ENCODE assay signal across 25 mouse cellular contexts in genomic region chr1:61137210-61137885, GRCm38 (mm10).
DNase-seq lines count a peak whose midpoint lies in the region; ATAC-seq and TF ChIP-seq lines count a peak whose summit lies in the region.
"Had no signal": no experiment of that assay in that cellular context is flagged by ENCODE, and none has a peak within 500 bp of the region (broad histone marks: within the 10 kb centered on the region; RNA-seq: fewer than 3 reads in every experiment).

No protein-coding gene starts in this region.

- no peak for TF ChIP-seq EP300 in CH12.LX (IDR thresholded peaks at IDR 0.05; ENCODE audit: low read length)

- dilution Hi-C loops in CH12.LX (cut with MboI; ENCODE audit: extremely low pct_ligation_motif_present, extremely low pct_unique_long_range_greater_than_20kb, low sequenced_read_pairs): no loop called here

- H3K27ac ChIP-seq in hindbrain, embryonic 14.5 days: 0 out of 2 replicates have a peak overlapping the region, but pooled peaks have one; percentile 32
- no peak overlapping the region for H3K27ac ChIP-seq in hindbrain, embryonic 12.5 days
- H3K27ac ChIP-seq in kidney, embryonic 16.5 days (ENCODE audit: low read length): no peak overlapping the region
- H3K27ac ChIP-seq in CH12.LX (ENCODE audit: insufficient read depth, low read depth): no peak overlapping the region
- H3K27ac ChIP-seq: embryonic facial prominence, embryonic 12.5 days; embryonic facial prominence, embryonic 15.5 days; gastrocnemius, adult 2 months; hindbrain, embryonic 13.5 days; hindbrain, postnatal 0 days had no signal

- no peaks in the 10 kb centered on the region for H3K79me2 ChIP-seq in CH12.LX (replicated peaks; ENCODE audit: control insufficient read depth, extremely low read depth, insufficient read depth, poor library complexity, severe bottlenecking)

- H3K4me2 ChIP-seq in hindbrain, embryonic 14.5 days (replicated peaks): no peak overlapping the region
- H3K4me2 ChIP-seq in hindbrain, embryonic 12.5 days (replicated peaks): no peak overlapping the region
- H3K4me2 ChIP-seq in kidney, embryonic 16.5 days (replicated peaks; ENCODE audit: low read depth, low read length): peak overlapping the region; percentile 21; the same call in 1 of the 2 replicates
- peak overlapping the region; percentile 38; the same call in 1 of the 2 replicates for H3K4me2 ChIP-seq in CH12.LX (ENCODE audit: insufficient read depth, low read depth, poor library complexity, severe bottlenecking)
- H3K4me2 ChIP-seq: embryonic facial prominence, embryonic 12.5 days; embryonic facial prominence, embryonic 15.5 days; heart, embryonic 11.5 days; hindbrain, embryonic 13.5 days had no signal

- no peaks in the 10 kb centered on the region for H3K9me3 ChIP-seq in hindbrain, embryonic 14.5 days (ENCODE audit: control insufficient read depth, low read length)
- H3K9me3 ChIP-seq in hindbrain, embryonic 12.5 days (replicated peaks): no peaks in the 10 kb centered on the region
- H3K9me3 ChIP-seq in kidney, embryonic 16.5 days (ENCODE audit: low read length): no peaks in the 10 kb centered on the region
- no peaks in the 10 kb centered on the region for H3K9me3 ChIP-seq in CH12.LX (replicated peaks; ENCODE audit: low read length)
- H3K9me3 ChIP-seq: embryonic facial prominence, embryonic 12.5 days; embryonic facial prominence, embryonic 15.5 days; hindbrain, embryonic 13.5 days had no signal

- H3K4me1 ChIP-seq in hindbrain, embryonic 14.5 days (replicated peaks; ENCODE audit: control insufficient read depth, insufficient read depth, low read length): peaks cover 31% of the 10 kb centered on the region
- H3K4me1 ChIP-seq in hindbrain, embryonic 12.5 days: peaks cover 43% of the 10 kb centered on the region
- H3K4me1 ChIP-seq in kidney, embryonic 16.5 days (ENCODE audit: insufficient read depth, low read length): peaks cover 31% of the 10 kb centered on the region
- peaks cover 27 to 60% of the 10 kb centered on the region in 2 experiments for H3K4me1 ChIP-seq in CH12.LX (ENCODE audit: control insufficient read depth in 1 of 2, insufficient read depth in 2 of 2)

- no peaks in the 10 kb centered on the region for H3K36me3 ChIP-seq in hindbrain, embryonic 14.5 days (replicated peaks; ENCODE audit: control insufficient read depth, insufficient read depth)
- no peaks in the 10 kb centered on the region for H3K36me3 ChIP-seq in hindbrain, embryonic 12.5 days
- no peaks in the 10 kb centered on the region for H3K36me3 ChIP-seq in kidney, embryonic 16.5 days (ENCODE audit: insufficient read depth, low read length)
- H3K36me3 ChIP-seq in CH12.LX (replicated peaks in 1 of 2; ENCODE audit: control insufficient read depth in 1 of 2, insufficient read depth in 1 of 2, low read length in 1 of 2): no peaks in the 10 kb centered on the region
- H3K36me3 ChIP-seq: embryonic facial prominence, embryonic 12.5 days; embryonic facial prominence, embryonic 15.5 days; hindbrain, embryonic 13.5 days had no signal

- no peak overlapping the region for H3K4me3 ChIP-seq in hindbrain, embryonic 14.5 days (replicated peaks; ENCODE audit: low read length)
- no peak overlapping the region for H3K4me3 ChIP-seq in hindbrain, embryonic 12.5 days
- H3K4me3 ChIP-seq in kidney, embryonic 16.5 days (ENCODE audit: low read length): no peak overlapping the region
- H3K4me3 ChIP-seq in CH12.LX (replicated peaks in 1 of 3; ENCODE audit: low read depth in 2 of 3, low read length in 2 of 3, poor library complexity in 1 of 3): no peak overlapping the region
- H3K4me3 ChIP-seq: embryonic facial prominence, embryonic 12.5 days; embryonic facial prominence, embryonic 15.5 days; gastrocnemius, adult 2 months; hindbrain, embryonic 13.5 days had no signal

- no peak for TF ChIP-seq POLR2A in CH12.LX (IDR thresholded peaks at IDR 0.05; ENCODE audit: low read depth, low read length)

- no peak for DNase-seq in hindbrain, embryonic 14.5 days (ENCODE audit: low spot score)
- DNase-seq in kidney, postnatal 25 days: no peak
- DNase-seq in CD4-positive helper T cell, adult 2 months (ENCODE audit: low read depth, low spot score): peak; percentile 59
- no peak for DNase-seq in CH12.LX (ENCODE audit: extremely low read depth)
- DNase-seq in layer of hippocampus, adult 11-12 months (ENCODE audit: low spot score): no peak
- DNase-seq in ovary, postnatal 14 days (ENCODE audit: low spot score): no peak
- DNase-seq: adrenal gland, adult 8-10 months; adrenal gland, postnatal 25 days; cerebellum, adult 11-12 months; cerebellum, adult 8-10 months; cerebellum, postnatal 10 days; cerebellum, postnatal 36 days; forebrain, postnatal 0 days; gastrocnemius, adult 2 months; gastrocnemius, postnatal 14 days; heart, adult 11 months had no signal

- ATAC-seq in hindbrain, embryonic 14.5 days (ENCODE audit: low FRiP score): no peak
- no peak for ATAC-seq in hindbrain, embryonic 12.5 days (ENCODE audit: low FRiP score)
- no peak for ATAC-seq in kidney, embryonic 16.5 days (ENCODE audit: low FRiP score, low TSS enrichment)
- ATAC-seq: activated CD4-positive, CD25-positive, alpha-beta regulatory T cell, adult 4 months; forebrain, embryonic 14.5 days; forebrain, postnatal 0 days; hindbrain, postnatal 0 days had no signal

- H3K27me3 ChIP-seq in hindbrain, embryonic 14.5 days (ENCODE audit: control insufficient read depth, insufficient read depth, low read length): no peaks in the 10 kb centered on the region
- H3K27me3 ChIP-seq in hindbrain, embryonic 12.5 days: no peaks in the 10 kb centered on the region
- no peaks in the 10 kb centered on the region for H3K27me3 ChIP-seq in kidney, embryonic 16.5 days (ENCODE audit: insufficient read depth, low read length)
- no peaks in the 10 kb centered on the region for H3K27me3 ChIP-seq in CH12.LX (replicated peaks)
- H3K27me3 ChIP-seq: embryonic facial prominence, embryonic 12.5 days; embryonic facial prominence, embryonic 15.5 days; hindbrain, embryonic 13.5 days had no signal

- TF ChIP-seq RAD21 in CH12.LX (IDR thresholded peaks at IDR 0.05; ENCODE audit: low read depth, low read length): no peak

- in situ Hi-C loops in CH12.LX (cut with MboI; ENCODE audit: low pct_ligation_motif_present, low pct_unique_long_range_greater_than_20kb, low sequenced_read_pairs): loop anchor here (10.0 to 25.0 kb wide), 4 partner anchors 237 to 1850 kb away; partner anchors contain the start of gene Nrp2

- no peak for TF ChIP-seq CTCF in CH12.LX (conservative IDR thresholded peaks at IDR 0.05 in 1 of 2, IDR thresholded peaks at IDR 0.05 in 1 of 2; ENCODE audit: low read depth in 2 of 2, low read length in 2 of 2)

- WGBS in hindbrain, embryonic 14.5 days: 71% methylated on average over 5 of the region's 5 CpGs
- WGBS in hindbrain, embryonic 12.5 days: 61% methylated on average over 5 of the region's 5 CpGs
- 34% methylated on average over 5 of the region's 5 CpGs for WGBS in kidney, embryonic 16.5 days

- H3K9ac ChIP-seq in hindbrain, embryonic 14.5 days: no peak overlapping the region
- H3K9ac ChIP-seq in hindbrain, embryonic 12.5 days: no peak overlapping the region
- H3K9ac ChIP-seq in kidney, embryonic 16.5 days (replicated peaks; ENCODE audit: low read length): no peak overlapping the region
- no peak overlapping the region for H3K9ac ChIP-seq in CH12.LX (ENCODE audit: insufficient read depth, low read depth)
- H3K9ac ChIP-seq: embryonic facial prominence, embryonic 12.5 days; embryonic facial prominence, embryonic 15.5 days; forebrain, postnatal 0 days; hindbrain, embryonic 13.5 days had no signal

TF ChIP-seq in CH12.LX, 34 proteins besides CTCF, POLR2A, EP300 and RAD21:
- TF ChIP-seq CHD1 (IDR thresholded peaks at IDR 0.05; ENCODE audit: low read depth, low read length) (no peak), PAX5 (IDR thresholded peaks at IDR 0.05; ENCODE audit: low read length) (no peak), POLR2AphosphoS2 (IDR thresholded peaks at IDR 0.05; ENCODE audit: low read depth, low read length) (no peak), KAT2A (IDR thresholded peaks at IDR 0.05; ENCODE audit: insufficient replicate concordance, low read length) (no peak), ELF1 (IDR thresholded peaks at IDR 0.05; ENCODE audit: low read depth, low read length) (no peak), MEF2A (IDR thresholded peaks at IDR 0.05; ENCODE audit: borderline replicate concordance, low read depth, low read length) (no peak), MAZ (IDR thresholded peaks at IDR 0.05; ENCODE audit: low read depth, low read length) (no peak), E2F4 (IDR thresholded peaks at IDR 0.05; ENCODE audit: insufficient replicate concordance, low read depth, low read length) (0 out of 2 replicates have a peak, but pooled peaks have one; percentile 44), MXI1 (IDR thresholded peaks at IDR 0.05; ENCODE audit: low read depth, low read length) (no peak), TCF12 (IDR thresholded peaks at IDR 0.05; ENCODE audit: low read depth, low read length) (no peak), ETS1 (conservative IDR thresholded peaks at IDR 0.05; ENCODE audit: low read depth, low read length) (no peak), MYC (IDR thresholded peaks at IDR 0.05; ENCODE audit: low read depth, low read length) (no peak), MAX (IDR thresholded peaks at IDR 0.05; ENCODE audit: low read length) (no peak), IRF4 (IDR thresholded peaks at IDR 0.05; ENCODE audit: low read depth, low read length) (peak; percentile 68), TBP (conservative IDR thresholded peaks at IDR 0.05; ENCODE audit: low read depth, low read length) (no peak)

Comparison
In these comparisons a context has a peak if more than half of its experiments do, and no peak if none do; other contexts are left out.
1. H3K4me2 ChIP-seq: peak in kidney, embryonic 16.5 days (single experiment) and CH12.LX (single experiment); none in hindbrain, embryonic 14.5 days (single experiment) and hindbrain, embryonic 12.5 days (single experiment).